Mouse (Mus musculus) urinary bladder, adult 2 months (tissue): ENCODE measurements around the gene Naa20. TPM values are rescaled to one million over a fixed set of nuclear protein-coding genes. Genes with fewer than 3 reads are reported as not detected.
A peak's percentile ranks its signal among the peaks of the same experiment; 100 is the strongest.

Experiments used
- DNase-seq: peaks from one replicate; pipeline ENCODE4 v3.0.0; 2022; ENCODE audit warnings: low spot score
- polyA plus RNA-seq: library from polyadenylated mRNA; depleted of rRNA; stranded (reverse); fragments of >200 nt; gene quantifications from 2 replicates; pipeline ENCODE4 v1.2.3, GENCODE M21; 2012; rRNA removed

Gene Naa20
- 61.3 and 78.9 TPM in 2 replicates for polyA plus RNA-seq

GRCm38 (mm10) chr2:145901861-145902260 is at the start of gene Naa20:
Gene Naa20, plus strand, starts transcription at chr2:145902099.
- no peak for DNase-seq

- no peak for DNase-seq
Observed at GRCm38 (mm10) chr2:145855831-145856230, 46.1 kb upstream of the Naa20 start.

- no peak for DNase-seq
Observed at GRCm38 (mm10) chr2:145857864-145858263, 44.0 kb upstream of the Naa20 start.

- no peak for DNase-seq
Observed at GRCm38 (mm10) chr2:145859442-145859931, 42.4 kb upstream of the Naa20 start.

GRCm38 (mm10) chr2:145859932-145860801 is 41.7 kb upstream of the Naa20 start:
- DNase-seq = peak; percentile 87

GRCm38 (mm10) chr2:145861193-145862123 is 40.4 kb upstream of the Naa20 start:
- no peak for DNase-seq

- no peak for DNase-seq
Observed at GRCm38 (mm10) chr2:145862206-145862817, 39.6 kb upstream of the Naa20 start.

- no peak for DNase-seq
Observed at GRCm38 (mm10) chr2:145865344-145865743, 36.6 kb upstream of the Naa20 start.

GRCm38 (mm10) chr2:145866238-145866637 is 35.7 kb upstream of the Naa20 start:
- no peak for DNase-seq

GRCm38 (mm10) chr2:145866695-145867449 is 35.0 kb upstream of the Naa20 start:
- DNase-seq = no peak

GRCm38 (mm10) chr2:145871308-145871707 is 30.6 kb upstream of the Naa20 start:
- DNase-seq = no peak

- no peak for DNase-seq
Observed at GRCm38 (mm10) chr2:145872099-145872498, 29.8 kb upstream of the Naa20 start.

- DNase-seq = no peak
Observed at GRCm38 (mm10) chr2:145873953-145874352, 27.9 kb upstream of the Naa20 start.

- no peak for DNase-seq
Observed at GRCm38 (mm10) chr2:145874879-145875482, 26.9 kb upstream of the Naa20 start.

GRCm38 (mm10) chr2:145877191-145877590 is 24.7 kb upstream of the Naa20 start:
- DNase-seq = no peak

- no peak for DNase-seq
Observed at GRCm38 (mm10) chr2:145880887-145881747, 20.8 kb upstream of the Naa20 start.

- DNase-seq = no peak
Observed at GRCm38 (mm10) chr2:145881932-145882331, 20.0 kb upstream of the Naa20 start.

GRCm38 (mm10) chr2:145882398-145882797 is 19.5 kb upstream of the Naa20 start:
- DNase-seq = no peak

- no peak for DNase-seq
Observed at GRCm38 (mm10) chr2:145884036-145884912, 17.6 kb upstream of the Naa20 start.
